Mouse (Mus musculus): ENCODE results near the gene Apbb1. TPM values are rescaled to one million over a fixed set of nuclear protein-coding genes. Genes with fewer than 3 reads are reported as not detected.

Apbb1 gene
- total and polyA plus RNA-seq, 2 experiments from 2014 or later = 350 to 451 TPM

- Histone ChIP-seq H3K27ac (ENCODE audit: low read depth, low read length) (no peak overlapping the region), H3K4me2 (ENCODE audit: low read depth) (no peak overlapping the region), H3K27me3 (ENCODE audit: insufficient read depth, low read length) (no peaks in the 10 kb centered on the region), H3K4me3 (ENCODE audit: low read depth, low read length) (no peak overlapping the region), H3K36me3 (ENCODE audit: insufficient read depth) (peaks cover 25% of the 10 kb centered on the region), H3K9me3 (ENCODE audit: low read length) (no peaks in the 10 kb centered on the region), H3K9ac (no peak overlapping the region), H3K4me1 (ENCODE audit: insufficient read depth) (peaks cover 25% of the 10 kb centered on the region)
- WGBS = 91% methylated on average over 8 of the region's 8 CpGs
- DNase-seq = no peak
- ATAC-seq = no peak
- no peak for TF ChIP-seq CTCF (IDR thresholded peaks at IDR 0.05; ENCODE audit: low read depth)
Observed at GRCm38 (mm10) chr7:105572949-105573348, 8.5 kb downstream of the Apbb1 start.

DNA sequence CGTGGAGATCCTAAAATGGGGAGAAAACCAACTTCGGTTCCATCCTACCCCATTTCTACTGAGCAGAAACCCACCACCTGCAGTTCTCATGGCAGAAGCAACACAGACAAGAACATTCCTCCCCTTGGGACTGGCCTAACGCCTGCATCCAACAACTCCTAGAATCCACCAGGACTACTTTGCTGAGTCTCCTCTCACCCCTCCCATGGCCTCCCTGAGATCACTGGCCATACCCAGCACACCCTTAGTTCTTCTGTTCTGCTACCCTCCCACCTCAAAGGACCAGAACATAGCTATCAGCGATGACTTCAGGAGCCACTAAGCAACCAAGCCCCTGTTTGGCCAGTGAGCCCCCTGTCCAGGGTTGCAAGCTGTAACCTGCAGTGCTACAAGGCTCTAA, 10.7 kb downstream of the Apbb1 start:
- H3K36me3 ChIP-seq (ENCODE audit: insufficient read depth) = peaks cover 42% of the 10 kb centered on the region
- H3K4me1 ChIP-seq (ENCODE audit: insufficient read depth) = peaks cover 25% of the 10 kb centered on the region
- ATAC-seq (no peak), DNase-seq (no peak)
- 0 out of 2 replicates have a peak overlapping the region, but pooled peaks have one; percentile 61 for H3K9ac ChIP-seq
- no peaks in the 10 kb centered on the region for H3K9me3 ChIP-seq (ENCODE audit: low read length)
- H3K4me3 ChIP-seq (ENCODE audit: low read depth, low read length) = no peak overlapping the region
- peak overlapping the region; percentile 88; the same call in 1 of the 2 replicates for H3K27ac ChIP-seq (ENCODE audit: low read depth, low read length)
- H3K27me3 ChIP-seq (ENCODE audit: insufficient read depth, low read length) = no peaks in the 10 kb centered on the region
- TF ChIP-seq CTCF (IDR thresholded peaks at IDR 0.05; ENCODE audit: low read depth) = no peak
- H3K4me2 ChIP-seq (ENCODE audit: low read depth) = peak overlapping the region; percentile 63; the same call in 1 of the 2 replicates
- WGBS = 80% methylated on average over 4 of the region's 4 CpGs

DNA sequence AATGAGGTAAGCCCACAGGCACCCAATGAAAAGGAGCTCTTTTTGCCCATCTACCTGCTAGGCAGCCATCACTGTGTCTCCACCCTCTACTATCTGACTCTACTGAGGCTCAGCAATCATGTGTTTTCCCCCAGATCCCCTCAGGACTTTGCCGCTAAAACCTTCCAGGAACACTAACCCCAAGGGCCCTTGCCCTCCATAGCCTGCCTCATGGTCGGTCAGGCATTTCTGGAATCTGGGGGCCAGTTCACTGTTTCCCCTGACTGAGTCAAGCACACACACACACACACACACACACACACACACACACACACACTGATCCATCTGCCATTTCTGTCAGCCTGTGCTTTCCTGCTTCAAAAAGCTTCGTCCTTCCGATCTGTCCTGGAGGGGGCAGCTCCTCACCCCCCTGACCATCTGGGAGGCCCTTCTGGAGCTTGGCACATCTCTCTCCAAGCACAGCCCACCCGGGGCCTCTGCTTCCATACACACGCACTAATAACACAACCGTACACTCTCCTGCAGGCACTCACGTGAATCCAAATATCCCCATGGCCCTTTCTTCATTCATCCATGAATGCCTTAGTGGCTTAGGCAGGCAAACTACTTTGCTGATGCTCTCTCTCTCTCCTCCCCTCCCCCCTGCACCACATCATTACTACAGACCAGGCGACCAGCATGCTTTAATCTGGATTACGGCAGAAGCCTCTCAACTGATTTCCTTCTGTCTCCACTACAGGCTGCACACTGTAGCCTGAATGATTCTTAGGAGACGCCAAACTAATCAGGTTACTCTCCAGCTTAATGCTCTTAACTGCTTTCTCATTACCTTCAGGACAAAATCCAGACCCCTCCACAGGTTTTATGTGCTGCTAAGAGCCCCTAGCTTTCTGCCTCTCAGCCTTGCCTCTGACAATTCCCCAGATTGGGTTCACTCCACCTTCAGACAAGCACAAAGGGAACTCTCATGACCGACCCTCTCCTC, 11.6 kb downstream of the Apbb1 start:
- WGBS = 5% methylated on average over 12 of the region's 12 CpGs
- TF ChIP-seq CTCF (IDR thresholded peaks at IDR 0.05; ENCODE audit: low read depth) = no peak
- peak overlapping the region; percentile 61 for H3K9ac ChIP-seq
- peak overlapping the region; percentile 36 for H3K4me3 ChIP-seq (ENCODE audit: low read depth, low read length)
- H3K9me3 ChIP-seq (ENCODE audit: low read length) = no peaks in the 10 kb centered on the region
- H3K27ac ChIP-seq (ENCODE audit: low read depth, low read length) = peak overlapping the region; percentile 88
- peak; percentile 61 for ATAC-seq
- peaks cover 25% of the 10 kb centered on the region for H3K4me1 ChIP-seq (ENCODE audit: insufficient read depth)
- peaks cover 51% of the 10 kb centered on the region for H3K36me3 ChIP-seq (ENCODE audit: insufficient read depth)
- H3K27me3 ChIP-seq (ENCODE audit: insufficient read depth, low read length) = no peaks in the 10 kb centered on the region
- peak; percentile 62 for DNase-seq
- peak overlapping the region; percentile 63 for H3K4me2 ChIP-seq (ENCODE audit: low read depth)

GRCm38 (mm10) chr7:105568988-105569471, 12.4 kb downstream of the Apbb1 start:
- WGBS = 5% methylated on average over 6 of the region's 6 CpGs

GRCm38 (mm10) chr7:105568583-105568982, 12.9 kb downstream of the Apbb1 start:
- H3K36me3 ChIP-seq (ENCODE audit: insufficient read depth) = peaks cover 52% of the 10 kb centered on the region
- peak overlapping the region; percentile 36 for H3K4me3 ChIP-seq (ENCODE audit: low read depth, low read length)
- 7% methylated on average over 7 of the region's 7 CpGs for WGBS
- peak; percentile 81 for ATAC-seq
- H3K9me3 ChIP-seq (ENCODE audit: low read length) = no peaks in the 10 kb centered on the region
- no peaks in the 10 kb centered on the region for H3K27me3 ChIP-seq (ENCODE audit: insufficient read depth, low read length)
- peak; percentile 72 for DNase-seq
- H3K4me2 ChIP-seq (ENCODE audit: low read depth) = peak overlapping the region; percentile 63
- H3K4me1 ChIP-seq (ENCODE audit: insufficient read depth) = peaks cover 25% of the 10 kb centered on the region
- no peak for TF ChIP-seq CTCF (IDR thresholded peaks at IDR 0.05; ENCODE audit: low read depth)
- peak overlapping the region; percentile 61 for H3K9ac ChIP-seq
- peak overlapping the region; percentile 88 for H3K27ac ChIP-seq (ENCODE audit: low read depth, low read length)

More at GRCm38 (mm10) chr7:105568988-105569471, 12.4 kb downstream of the Apbb1 start:
- H3K4me3 ChIP-seq (ENCODE audit: low read depth, low read length) = peak overlapping the region; percentile 36
- peak; percentile 88 for DNase-seq
- peaks cover 25% of the 10 kb centered on the region for H3K4me1 ChIP-seq (ENCODE audit: insufficient read depth)
- no peak for TF ChIP-seq CTCF (IDR thresholded peaks at IDR 0.05; ENCODE audit: low read depth)
- H3K9me3 ChIP-seq (ENCODE audit: low read length) = no peaks in the 10 kb centered on the region
- H3K36me3 ChIP-seq (ENCODE audit: insufficient read depth) = peaks cover 52% of the 10 kb centered on the region
- H3K27me3 ChIP-seq (ENCODE audit: insufficient read depth, low read length) = no peaks in the 10 kb centered on the region
- H3K27ac ChIP-seq (ENCODE audit: low read depth, low read length) = peak overlapping the region; percentile 88
- H3K9ac ChIP-seq = peak overlapping the region; percentile 61
- H3K4me2 ChIP-seq (ENCODE audit: low read depth) = peak overlapping the region; percentile 63
- ATAC-seq = peak; percentile 90

DNA sequence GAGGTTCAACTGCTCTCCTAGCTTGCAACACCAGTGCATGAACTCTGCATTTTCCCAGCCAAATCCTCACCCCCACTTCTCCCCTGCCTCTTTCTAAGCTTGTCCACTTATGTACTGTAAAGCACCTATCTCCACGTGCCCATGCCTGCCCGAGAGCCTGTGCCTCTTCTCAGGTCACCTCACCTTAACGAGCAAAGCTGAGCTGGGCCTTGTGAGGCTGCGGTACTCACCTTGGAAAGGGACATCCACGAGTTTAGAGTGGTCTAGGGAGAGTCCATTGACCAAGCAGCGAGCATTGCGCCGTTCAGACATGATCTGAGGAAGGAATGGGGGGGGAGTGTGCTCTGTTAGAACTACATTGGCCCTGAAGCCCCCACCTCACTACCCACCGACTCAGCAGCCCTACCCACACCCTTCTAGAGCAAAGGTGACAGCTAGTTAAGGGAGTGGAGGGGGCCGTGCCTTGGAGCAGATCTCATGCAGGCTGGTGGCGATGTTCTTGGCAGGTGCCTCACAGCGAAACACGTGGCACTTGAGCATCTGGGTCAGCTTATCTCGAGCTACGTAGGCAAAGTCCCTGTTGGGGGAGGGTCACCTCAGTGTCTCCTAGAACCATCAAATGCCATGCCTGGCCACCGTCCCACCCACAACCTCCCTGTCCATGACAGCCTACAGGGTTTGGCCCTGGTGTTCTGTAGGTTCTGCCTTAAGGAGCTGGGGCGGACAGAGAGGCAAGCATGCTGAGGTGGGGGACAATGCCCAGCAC, 16.2 kb downstream of the Apbb1 start:
- H3K27ac ChIP-seq (ENCODE audit: low read depth, low read length) = no peak overlapping the region
- WGBS = 83% methylated on average over 17 of the region's 17 CpGs
- H3K4me1 ChIP-seq (ENCODE audit: insufficient read depth) = peaks cover 15% of the 10 kb centered on the region
- H3K4me3 ChIP-seq (ENCODE audit: low read depth, low read length) = no peak overlapping the region
- H3K27me3 ChIP-seq (ENCODE audit: insufficient read depth, low read length) = no peaks in the 10 kb centered on the region
- ATAC-seq (no peak), DNase-seq (no peak)
- TF ChIP-seq CTCF (IDR thresholded peaks at IDR 0.05; ENCODE audit: low read depth) = no peak
- H3K36me3 ChIP-seq (ENCODE audit: insufficient read depth) = peaks cover 64% of the 10 kb centered on the region
- H3K4me2 ChIP-seq (ENCODE audit: low read depth) = no peak overlapping the region
- H3K9ac ChIP-seq = no peak overlapping the region
- no peaks in the 10 kb centered on the region for H3K9me3 ChIP-seq (ENCODE audit: low read length)

Measured in forebrain, postnatal 0 days (tissue).